24 mouse cellular contexts compared by ENCODE assay signal in the genomic region with DNA sequence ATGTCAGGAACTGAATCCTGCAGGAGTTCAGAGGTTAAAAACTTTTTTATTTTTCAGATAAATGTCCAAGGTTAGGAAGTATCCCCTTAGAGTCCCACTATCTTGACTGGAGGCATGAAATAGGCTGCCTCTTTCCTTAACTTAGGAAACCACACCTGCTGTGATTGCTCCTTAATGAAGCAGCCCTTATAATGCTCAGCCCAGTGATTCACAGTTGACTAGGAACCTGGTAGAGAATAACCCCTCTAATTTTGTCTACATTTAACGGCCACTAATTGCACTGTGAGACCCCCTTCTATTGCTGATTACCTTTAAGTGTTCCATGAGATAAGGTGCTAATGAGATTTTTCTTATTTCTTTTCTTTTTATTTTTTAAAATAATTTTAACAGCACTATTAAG.
"Had no signal": no experiment of that assay in that cellular context is flagged by ENCODE, and none has a peak within 500 bp of the region (broad histone marks: within the 10 kb centered on the region; RNA-seq: fewer than 3 reads in every experiment).

No protein-coding gene starts in this region.

- H3K27me3 ChIP-seq: heart, embryonic 13.5 days; heart, embryonic 15.5 days; hindbrain, embryonic 13.5 days; kidney, embryonic 15.5 days; limb, embryonic 13.5 days; limb, embryonic 15.5 days had no signal

- H3K4me1 ChIP-seq: heart, embryonic 13.5 days; heart, embryonic 15.5 days; hindbrain, embryonic 13.5 days; kidney, embryonic 15.5 days; limb, embryonic 13.5 days; limb, embryonic 15.5 days had no signal

- H3K4me2 ChIP-seq: heart, embryonic 11.5 days; heart, embryonic 13.5 days; heart, embryonic 15.5 days; hindbrain, embryonic 13.5 days; kidney, embryonic 15.5 days; limb, embryonic 13.5 days; limb, embryonic 15.5 days had no signal

- H3K4me3 ChIP-seq: heart, adult 2 months; heart, embryonic 13.5 days; heart, embryonic 15.5 days; hindbrain, embryonic 13.5 days; kidney, embryonic 15.5 days; limb, embryonic 13.5 days; limb, embryonic 15.5 days had no signal

- H3K27ac ChIP-seq: heart, adult 2 months; heart, embryonic 13.5 days; heart, embryonic 15.5 days; hindbrain, embryonic 13.5 days; hindbrain, postnatal 0 days; kidney, embryonic 15.5 days; kidney, postnatal 0 days; limb, embryonic 13.5 days; limb, embryonic 15.5 days had no signal

- H3K9ac ChIP-seq: heart, embryonic 13.5 days; heart, embryonic 15.5 days; hindbrain, embryonic 13.5 days; kidney, embryonic 15.5 days; limb, embryonic 13.5 days; limb, embryonic 15.5 days had no signal

- ATAC-seq: hindbrain, postnatal 0 days; intestine, embryonic 16.5 days had no signal

- H3K36me3 ChIP-seq: heart, embryonic 13.5 days; heart, embryonic 15.5 days; hindbrain, embryonic 13.5 days; kidney, embryonic 15.5 days; limb, embryonic 13.5 days; limb, embryonic 15.5 days had no signal

- H3K9me3 ChIP-seq: heart, embryonic 13.5 days; heart, embryonic 15.5 days; hindbrain, embryonic 13.5 days; kidney, embryonic 15.5 days; limb, embryonic 13.5 days; limb, embryonic 15.5 days had no signal

- DNase-seq: gastrocnemius, postnatal 14 days; gastrocnemius, postnatal 36 days; heart, adult 11 months; heart, adult 2 months; heart, postnatal 14 days; heart, postnatal 36 days; kidney, adult 11 months; kidney, adult 2 months; kidney, adult 9 months; kidney, postnatal 14 days; kidney, postnatal 36 days; layer of hippocampus, adult 9-11 months; layer of hippocampus, postnatal 36 days; left cerebral cortex, postnatal 4 days had no signal
